Mouse (Mus musculus): ENCODE results near the gene Dhrs7.

DNA sequence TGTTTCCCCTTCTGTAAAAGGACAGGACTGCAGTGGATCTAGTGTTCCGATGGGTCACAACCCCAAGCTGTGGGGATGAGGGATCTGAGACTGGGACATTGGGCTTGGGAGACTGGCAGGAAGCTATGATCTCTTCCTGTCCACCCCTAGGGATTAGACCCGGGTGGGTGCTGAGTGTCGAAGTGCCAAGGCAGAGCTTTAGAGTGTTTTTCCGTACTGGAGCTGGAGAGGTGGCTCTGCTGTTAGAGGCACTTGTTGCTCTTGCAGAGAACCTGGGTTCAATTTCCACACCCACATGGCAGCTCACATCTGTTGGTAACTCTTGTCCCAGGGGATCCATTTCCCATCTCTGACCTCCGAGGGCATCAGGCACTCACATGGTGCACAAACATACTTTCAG is 1.3 kb upstream of the Dhrs7 start:
- TF ChIP-seq POLR2A (IDR thresholded peaks at IDR 0.05; ENCODE audit: insufficient read depth, low read depth, low read length), result no peak
- TF ChIP-seq CTCF (IDR thresholded peaks at IDR 0.05; ENCODE audit: insufficient read depth, low read depth, low read length), result no peak
